Mouse (Mus musculus) 416B (cell line): ENCODE results near the gene Arhgap23.
A peak's percentile ranks its signal among the peaks of the same experiment; 100 is the strongest.

Experiments
- DNase-seq: peaks from one replicate; pipeline ENCODE4 v3.0.0; 2011; ENCODE audit warnings: low read depth

Arhgap23 gene

DNA sequence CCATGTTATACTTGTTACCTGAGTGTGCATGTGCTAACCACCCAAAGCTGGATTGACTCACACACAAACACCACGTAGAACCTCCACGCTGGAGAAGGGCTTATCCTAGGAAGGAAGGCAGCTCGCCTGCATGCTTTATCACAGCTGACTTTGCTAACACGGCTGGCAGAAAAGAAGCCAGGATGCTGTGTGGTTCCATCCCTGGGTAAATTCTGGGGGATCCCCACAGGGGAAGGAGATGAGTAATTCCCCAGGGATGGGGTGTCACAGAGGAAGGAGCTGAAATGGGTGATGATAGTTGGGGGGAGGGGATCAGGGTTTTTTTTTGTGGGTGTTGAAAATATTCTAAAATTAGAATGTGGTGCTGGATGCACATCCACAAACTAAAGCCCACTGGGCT lies 90.5 kb downstream of the Arhgap23 start:
- no peak for DNase-seq

DNA sequence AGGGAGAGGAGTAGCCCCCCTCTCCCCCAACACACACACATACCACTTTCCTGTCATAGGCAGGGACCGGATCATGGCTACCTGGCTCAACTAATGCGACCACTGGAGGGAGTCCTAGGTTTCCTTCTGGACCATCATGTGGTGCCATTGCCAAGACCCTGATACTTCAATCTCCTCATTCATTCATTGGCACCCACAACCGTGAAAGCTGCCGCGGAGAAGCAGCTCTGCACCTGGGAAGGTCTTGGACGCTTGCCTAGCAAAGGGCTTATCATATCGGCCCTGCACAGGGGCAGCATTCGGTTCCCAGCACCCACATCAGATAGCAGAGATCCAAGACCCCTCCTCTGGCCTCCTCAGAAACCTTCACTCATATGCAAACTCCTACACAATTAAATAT lies 91.0 kb downstream of the Arhgap23 start:
- no peak for DNase-seq

DNA sequence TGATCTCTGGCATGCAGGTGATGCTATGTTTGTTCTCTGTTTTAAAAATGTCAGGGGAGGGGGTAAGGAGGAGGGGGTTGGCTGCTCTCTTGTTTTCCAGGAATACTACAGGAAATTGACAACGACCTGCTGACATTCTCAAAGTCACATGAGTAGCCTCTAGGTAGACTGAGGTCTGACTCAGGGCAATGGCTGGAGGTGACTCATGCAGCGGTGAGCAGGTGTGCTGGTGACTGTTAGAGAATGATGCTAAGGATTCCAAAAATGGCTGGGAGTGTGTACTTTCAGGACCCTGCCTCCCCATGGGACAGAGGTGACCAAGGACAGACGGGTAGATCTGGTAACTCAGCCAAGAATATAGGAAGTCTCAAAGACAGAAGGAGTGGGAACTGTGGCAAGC lies 92.9 kb downstream of the Arhgap23 start:
- DNase-seq, result no peak

DNA sequence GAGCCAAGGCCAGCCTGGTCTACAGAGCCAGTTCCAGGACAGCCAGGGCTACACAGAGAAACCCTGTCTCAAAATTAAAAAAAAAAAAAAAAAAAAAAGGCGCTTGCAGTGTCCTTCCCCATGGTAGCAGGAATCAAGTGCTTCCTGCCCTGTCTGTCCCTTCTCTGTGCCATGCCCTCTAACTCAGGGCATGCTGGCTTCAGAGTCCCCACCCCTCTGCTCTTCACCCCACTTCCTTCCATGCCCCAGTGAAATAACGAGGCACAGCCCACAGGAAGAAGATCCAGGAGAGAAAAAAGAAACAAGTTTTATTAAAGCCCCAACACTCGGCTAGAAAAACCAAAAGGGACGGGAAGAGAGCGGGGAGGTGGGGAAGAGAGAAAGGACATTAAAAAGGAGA lies 93.7 kb downstream of the Arhgap23 start:
- peak; percentile 75 for DNase-seq

DNA sequence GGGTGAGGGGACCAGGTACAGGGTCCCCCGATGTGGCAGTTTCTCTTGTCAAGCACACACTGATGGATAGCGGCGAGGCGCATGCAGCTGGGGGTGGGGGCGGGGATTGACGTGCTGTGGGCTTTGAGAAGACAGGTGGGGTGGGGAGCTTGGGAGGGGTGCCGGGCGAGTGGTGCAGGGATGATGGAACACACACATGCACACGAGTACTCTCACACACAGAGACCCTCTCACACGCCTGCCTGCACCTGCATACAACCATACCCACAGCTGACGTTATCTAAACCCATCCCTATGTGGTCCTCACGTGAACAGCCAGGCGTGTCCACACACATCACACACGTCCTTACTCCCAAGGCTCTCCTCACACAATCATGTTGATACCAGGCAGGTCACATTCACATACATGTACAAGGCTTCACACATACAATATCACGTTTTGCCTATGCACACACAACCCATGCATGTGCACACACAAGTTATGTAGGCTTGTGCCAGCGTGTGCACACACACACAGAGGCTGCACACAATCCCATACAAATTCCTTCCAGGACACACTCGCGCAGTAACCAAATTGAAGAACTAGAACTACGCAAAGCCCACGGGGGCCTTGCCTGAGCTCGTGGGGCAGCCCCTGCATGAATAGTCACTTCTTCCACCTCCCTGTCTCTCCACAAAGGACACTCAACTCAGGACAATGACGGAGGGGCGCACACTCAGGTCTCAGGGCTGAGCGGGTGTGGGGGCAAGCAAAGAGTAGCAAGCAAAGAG lies 94.6 kb downstream of the Arhgap23 start:
- DNase-seq, result no peak

DNA sequence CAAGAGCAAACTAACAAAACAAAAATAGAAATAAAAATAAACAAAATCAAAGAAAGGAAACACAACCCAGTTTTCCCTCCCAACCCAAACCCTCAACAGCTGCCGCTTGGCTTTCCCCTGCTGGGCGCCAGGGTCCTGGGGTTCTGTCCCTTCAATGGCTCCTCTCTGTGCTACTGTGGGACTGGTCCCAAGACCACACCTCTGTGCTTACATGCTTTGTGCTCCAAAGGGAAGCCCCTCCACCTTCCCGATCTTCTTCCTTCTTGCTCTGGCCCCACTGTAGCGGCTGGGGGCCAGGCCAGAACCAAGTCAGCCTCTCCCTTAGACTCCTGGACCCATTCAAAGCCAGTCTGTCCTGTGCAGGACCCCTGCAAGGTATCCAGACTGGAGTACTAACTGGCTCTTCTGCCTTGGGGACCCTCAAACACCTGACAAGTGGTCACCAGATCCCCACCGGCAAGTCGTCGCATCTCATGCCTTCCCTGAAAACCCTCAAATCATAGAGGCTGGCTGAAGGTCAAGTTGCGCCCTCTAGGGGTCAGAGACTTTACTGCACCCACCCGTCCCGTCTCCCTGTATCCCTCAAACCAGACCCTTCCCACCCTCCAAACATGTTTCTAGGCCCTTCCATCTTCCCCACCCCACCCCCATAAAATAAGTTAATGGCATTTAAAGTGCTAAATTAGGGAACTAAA lies 95.8 kb downstream of the Arhgap23 start:
- peak; percentile 85 for DNase-seq

DNA sequence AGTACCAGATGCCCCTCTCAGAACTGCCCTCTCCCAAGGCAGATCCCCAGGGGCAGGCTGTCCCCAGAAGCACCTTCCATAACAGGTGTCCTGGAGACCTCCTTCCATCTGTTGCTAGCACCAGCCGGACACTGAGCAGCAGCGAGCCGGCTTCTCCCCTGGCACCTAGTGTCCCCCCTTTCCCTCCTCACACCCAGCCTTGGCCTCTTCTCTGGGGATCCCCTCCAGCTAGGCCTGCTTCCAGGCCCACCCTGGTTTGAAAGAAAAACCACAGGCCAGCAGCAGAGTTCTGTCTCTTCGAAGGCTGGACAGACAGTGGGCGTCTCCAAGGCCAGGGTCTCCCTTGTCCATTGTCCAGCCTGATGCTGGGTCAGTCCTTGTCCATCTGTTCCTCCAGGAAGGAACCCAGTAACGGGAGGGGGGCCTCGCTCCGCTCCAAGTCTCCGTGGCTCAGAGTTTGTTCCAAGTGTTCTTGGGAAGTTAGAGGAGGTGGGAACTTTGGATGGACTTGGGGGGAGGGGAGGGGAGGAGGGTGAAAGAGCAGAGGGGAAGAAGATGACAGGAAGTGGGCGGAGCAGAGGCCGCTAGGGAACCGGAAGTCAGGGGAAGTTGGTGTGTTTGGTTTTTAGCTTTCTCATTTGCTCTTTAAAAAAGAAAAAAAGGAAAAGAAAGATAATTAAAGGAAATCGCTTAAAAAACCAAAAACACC lies 96.5 kb downstream of the Arhgap23 start:
- DNase-seq, result peak; percentile 83

DNA sequence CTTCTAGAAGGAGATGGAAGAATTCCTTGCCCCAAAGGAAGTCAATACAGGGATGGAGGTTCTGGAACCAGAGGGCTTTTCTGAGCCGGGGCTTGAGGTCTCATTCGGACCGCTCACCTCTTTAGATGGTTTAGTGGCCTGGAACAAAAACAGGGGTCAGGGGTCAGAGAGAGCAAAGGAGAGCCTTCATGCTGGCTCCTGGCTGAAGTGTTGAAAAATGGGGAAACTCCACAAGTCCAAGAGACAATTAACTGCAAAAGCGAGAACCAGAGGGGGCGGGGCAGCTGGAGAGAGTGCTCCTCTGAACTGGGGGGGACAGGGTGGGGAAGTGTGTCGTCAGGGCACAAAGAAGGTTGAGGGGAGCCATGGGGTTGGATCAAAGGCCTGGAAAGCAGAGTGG lies 97.2 kb downstream of the Arhgap23 start:
- DNase-seq, result no peak

DNA sequence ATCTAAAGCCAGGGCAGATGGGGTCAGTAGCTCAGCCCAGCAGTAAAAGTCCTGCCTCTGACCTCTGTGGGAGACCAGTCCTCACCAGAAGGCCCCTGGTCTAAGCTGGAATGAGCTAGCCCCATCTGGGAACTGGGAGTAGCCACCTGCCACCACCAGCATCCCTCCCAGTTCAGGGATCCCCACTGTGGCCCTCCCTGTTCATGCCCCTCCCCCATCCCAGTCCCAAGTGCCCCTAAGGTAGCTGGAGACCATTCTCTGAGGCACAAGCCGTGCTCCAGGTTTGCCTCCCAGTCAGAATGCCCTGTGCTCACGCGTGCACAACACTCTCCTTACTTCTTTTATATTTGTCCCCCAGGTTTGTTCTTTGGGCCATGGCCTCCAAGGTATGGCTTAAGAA lies 97.7 kb downstream of the Arhgap23 start:
- DNase-seq, result no peak

DNA sequence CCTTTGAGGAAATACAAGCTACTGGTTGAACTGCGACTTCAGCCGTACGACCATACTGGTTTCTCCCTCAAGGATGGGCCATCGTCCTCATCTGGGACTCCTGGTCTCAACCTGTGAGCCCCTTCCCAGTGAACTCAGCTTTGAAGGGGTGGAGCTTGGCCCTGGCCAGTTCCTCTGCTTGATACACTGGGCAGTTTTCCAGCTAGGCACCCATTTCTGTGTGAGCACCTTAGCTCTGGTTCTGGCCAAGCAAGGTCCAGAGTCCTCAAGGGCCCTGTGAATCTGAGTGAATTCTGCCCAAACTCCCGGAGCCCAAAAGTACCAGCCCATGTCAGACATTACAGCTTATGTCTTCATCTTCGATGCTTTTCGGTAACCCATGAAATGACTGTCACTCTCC lies 105.2 kb downstream of the Arhgap23 start:
- no peak for DNase-seq

DNA sequence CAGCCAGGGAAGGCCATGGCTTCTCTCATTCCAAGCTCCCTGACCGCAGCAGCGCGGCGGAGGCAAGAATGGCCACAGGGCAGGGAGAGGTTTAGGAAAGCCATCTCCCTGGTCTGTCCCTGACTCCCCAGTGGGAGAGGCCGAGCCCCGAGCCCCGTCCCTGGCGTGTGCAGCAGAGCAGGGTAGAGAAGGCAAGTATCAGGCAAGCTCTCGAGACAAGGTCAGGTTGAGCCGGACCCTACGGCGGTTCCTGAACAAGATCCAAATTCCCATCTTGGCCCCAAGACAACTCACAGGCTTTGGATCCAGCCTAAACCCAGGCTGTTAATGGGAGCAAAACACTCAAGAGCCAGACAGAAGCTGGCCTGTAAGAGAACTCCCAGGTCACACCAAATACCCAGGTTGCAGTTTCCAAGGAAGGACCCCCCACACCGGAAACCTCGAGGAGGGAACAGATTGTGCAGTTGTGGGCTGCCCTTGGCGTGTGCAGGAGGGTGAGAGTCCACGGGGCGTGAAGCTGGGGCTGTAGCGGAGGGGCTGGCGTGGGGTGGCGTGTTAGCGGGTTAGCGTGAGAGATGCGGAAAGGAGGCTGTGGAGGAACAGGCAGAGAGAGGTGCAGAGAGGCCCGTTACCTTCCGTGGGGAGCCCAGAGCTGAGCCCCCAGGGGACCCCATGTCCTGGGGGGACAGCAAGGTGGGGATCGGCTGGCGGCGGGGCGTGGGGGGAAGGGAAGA lies 106.6 kb downstream of the Arhgap23 start:
- no peak for DNase-seq

DNA sequence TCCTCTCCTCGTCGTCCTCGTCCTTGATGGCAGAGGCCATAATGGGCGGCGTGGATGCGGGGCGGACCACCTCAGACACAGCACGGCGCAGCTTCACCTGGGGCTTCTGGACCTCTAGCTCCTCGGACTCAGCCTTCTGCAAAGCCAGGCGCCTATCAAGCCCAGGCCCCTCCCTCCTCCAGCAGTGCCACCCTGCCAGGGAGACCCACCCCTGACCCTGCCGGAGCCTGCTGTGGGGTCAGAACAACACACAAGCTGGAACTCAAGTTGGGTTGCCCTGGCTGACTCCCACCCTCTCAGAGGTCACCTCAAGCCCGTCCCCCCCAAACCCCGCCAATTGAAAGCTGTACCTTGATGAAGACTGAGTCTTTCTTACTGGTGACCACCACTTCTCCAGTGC lies 107.8 kb downstream of the Arhgap23 start:
- DNase-seq, result no peak

DNA sequence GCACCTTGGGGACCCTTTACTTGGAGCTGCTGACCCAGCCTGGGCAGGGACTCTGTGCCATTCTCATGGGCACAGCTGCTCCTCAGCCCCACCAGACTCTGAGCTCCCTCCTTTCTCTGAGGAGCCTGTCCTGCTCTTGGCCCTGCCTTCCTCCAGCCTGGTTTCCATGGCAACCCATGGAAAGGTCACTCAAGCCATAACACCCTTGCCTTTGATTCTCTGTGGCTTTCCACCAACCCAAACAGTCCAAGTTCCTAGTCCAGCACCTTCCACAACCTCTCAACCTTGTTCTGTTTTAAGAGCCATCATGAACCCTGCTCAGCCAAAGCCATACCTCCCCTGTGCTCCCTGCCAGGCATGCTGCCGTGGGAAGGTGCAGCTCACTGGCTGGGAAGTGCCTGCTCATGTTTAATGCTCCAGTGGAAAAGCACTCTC lies 108.5 kb downstream of the Arhgap23 start:
- no peak for DNase-seq

DNA sequence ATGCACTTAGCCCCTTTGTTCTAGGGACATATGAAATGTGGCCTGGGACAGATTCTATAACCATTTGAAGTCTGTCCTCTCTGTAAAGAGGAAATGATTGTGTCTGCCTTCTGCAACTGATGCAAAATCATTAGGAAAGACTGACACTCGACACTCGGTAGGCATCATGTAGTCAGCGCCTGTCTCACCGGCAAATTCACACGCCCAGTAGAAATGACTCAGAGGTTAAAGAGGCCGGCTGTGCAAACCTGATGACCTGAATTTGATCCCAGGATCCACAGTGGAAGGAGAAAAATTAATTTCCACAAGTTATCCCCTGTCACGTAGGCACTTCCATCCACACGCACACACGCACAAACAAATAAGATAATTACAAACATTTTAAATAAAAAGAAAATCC lies 109.0 kb downstream of the Arhgap23 start:
- DNase-seq, result peak; percentile 41

DNA sequence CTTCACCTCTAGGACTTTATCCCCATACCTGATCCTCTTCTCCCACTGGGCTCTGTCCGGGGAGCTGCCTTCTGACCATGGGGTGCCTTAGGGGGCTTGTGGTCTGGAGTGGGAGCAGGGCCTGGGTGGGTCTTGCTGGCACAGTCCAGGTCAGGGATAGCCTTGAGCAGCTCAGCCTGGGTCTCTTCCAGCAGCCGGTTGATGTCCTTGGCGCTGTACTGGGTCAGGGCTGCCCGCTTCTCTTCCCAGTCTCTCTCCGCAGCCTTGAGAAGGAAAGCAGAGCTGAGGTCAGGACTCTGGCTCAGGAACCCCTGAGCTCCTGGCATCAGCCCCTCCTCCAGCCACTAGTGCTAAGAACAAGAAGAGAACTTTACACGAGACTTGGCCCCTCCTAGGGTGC lies 110.0 kb downstream of the Arhgap23 start:
- DNase-seq, result no peak

DNA sequence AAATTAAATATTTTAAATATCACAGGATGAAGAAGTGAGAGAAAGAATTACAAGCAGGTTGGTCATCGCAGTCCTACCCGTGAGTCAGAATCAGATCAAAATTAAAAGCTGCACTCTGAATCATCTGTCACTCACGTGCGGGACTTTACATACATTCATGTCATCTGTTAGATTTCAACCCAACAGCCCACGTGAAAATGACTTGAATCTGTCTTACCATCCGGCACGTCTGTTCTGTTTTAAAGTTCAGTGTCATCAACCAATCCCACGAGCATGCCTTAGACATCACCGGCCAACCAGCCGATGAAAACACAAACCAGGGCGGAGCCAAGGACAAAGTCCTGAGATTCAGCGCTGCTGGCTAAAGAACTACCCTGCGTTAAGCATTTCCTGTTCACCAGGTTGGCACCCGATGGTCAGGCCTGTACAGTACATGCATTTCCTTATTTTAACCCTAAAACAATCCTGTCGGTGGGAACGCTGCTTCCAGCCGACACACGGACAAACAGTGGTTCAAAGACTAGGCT lies 113.0 kb downstream of the Arhgap23 start:
- DNase-seq, result no peak

DNA sequence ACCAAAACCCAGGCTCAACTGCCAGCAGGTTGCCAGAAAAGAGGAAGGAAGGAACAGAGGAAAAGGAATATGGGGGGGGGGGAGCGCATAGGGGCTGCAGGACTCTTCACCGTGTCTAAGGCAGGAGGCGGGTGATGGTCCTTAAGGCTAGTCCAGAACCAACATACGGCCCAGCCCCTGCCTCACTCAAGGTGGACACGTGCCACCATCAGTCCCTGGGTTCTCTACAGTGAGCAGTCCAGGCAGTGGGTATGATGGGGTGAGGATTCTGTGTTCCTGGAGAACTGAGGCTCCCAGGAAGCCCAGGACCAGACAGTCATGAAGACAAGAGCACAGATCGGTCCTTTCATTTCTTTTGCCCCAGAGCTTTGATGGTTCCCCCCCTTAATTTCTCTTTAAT lies 114.7 kb downstream of the Arhgap23 start:
- no peak for DNase-seq

DNA sequence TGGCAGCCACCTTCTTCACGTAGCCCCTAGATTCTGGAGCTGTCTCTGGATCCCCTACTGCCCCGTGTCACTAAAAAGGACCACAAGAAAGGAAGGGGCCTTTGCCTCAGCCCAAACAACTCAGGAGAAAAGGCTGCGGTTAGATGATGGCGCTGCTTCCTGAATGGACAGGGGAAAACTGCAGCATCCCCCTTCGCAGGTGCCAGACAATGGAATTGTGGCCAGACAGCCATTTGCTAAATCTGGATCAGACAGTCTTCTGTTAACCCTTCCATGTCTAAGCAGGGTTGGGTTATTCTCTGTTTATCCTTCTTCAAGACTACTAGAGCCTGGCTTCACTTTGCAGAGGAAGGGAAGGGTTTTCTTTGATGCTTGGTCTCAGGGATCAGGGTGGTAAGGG lies 115.6 kb downstream of the Arhgap23 start:
- no peak for DNase-seq

DNA sequence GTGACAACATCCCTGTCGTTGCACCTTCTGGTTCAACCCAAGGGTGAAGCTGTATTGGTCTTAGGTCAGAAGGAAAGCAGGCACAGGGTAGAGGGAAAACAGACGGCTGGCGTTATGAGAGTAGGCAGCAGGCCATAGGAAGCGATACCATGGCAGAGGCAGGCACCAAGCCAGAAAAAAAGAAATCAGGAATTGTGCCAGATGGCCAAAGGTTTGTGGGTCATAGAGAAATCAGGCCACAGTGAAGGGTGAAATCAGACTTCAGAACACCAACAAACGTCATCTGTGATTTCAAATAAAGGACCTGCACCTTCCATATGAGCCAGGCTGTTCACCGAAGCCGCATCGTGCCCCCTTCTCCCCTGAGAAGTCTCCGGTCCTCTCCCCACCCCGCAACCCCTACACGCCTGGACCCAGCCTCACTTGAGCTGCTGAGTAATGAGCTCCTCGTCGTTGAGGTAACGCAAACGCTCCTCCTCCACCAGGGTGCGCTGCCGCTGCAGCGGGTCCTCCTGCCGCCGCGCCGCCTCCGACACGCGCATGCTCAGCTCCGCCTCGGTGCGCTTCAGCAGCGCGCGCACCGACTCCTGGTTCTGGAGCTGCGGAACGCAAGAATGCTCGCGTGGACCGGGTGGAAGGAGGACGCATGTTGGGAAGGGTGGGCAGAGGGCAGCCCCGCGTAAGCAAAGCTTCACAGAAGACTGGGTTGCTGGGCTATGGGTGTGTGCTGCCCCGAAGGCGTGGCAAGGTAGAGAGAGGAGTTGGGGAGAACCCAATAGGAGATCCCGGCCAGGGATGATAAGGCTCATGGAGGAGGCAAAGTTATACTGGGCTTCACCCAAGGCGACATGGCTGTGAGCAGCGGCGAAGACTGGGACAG lies 116.3 kb downstream of the Arhgap23 start:
- peak; percentile 88 for DNase-seq

DNA sequence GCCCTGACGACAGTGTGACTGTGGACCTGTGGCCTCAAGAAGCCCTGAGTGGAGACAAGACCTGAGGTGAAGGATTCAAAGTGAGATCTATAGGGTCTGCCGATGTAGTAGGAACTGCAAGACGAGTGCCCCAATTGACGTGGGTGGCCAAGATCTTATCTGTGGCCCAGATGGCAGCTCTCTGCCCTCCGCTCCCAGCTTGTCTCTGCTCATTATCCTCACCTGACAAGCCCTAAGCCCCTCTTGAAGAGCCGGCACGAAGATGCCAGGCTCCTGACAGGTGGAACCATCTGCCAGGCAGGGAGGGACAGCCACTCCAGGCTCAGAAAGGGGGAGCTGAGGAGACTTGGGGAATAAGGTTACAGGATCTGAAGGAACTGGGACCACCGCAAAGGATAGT lies 117.0 kb downstream of the Arhgap23 start:
- DNase-seq, result no peak

DNA sequence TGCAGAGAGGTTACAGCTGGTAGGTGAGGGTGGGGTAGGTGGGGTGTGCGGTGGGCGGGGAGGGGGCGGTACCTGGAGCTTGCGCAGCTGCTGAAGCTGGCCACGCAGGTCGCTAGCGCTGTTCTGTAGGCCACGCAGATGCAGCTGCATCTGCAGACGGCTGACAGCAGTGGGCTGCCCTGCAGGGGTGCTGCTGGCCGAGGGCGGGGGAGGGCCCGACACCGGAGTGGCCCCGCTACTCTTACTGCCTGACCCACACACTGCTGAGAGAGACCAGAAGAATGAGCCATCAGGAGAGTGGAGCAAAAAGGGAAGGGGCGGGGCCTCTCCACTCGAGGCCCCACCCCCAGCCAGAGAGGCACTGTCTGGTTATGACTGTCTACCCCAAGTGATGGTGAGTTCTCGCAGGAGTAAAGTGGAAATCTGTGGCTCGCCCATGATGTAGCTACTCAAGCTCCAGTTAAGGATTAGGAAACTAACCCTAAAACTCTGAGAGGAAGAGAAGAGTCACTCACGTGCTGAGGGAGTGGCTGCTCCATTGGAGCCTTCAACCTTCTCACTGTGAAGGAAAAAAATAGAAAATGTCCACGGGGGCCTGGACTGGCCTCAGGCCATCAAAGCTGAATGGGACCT lies 117.7 kb downstream of the Arhgap23 start:
- DNase-seq, result peak; percentile 62
